Comparison of ENCODE assay signal across 9 mouse cellular contexts in genomic region chr6:37589340-37589962, GRCm38 (mm10). TPM values are rescaled to one million over a fixed set of nuclear protein-coding genes. Genes with fewer than 3 reads are reported as not detected.
DNase-seq lines count a peak whose midpoint lies in the region; ATAC-seq and TF ChIP-seq lines count a peak whose summit lies in the region.
"Had no signal": no experiment of that assay in that cellular context is flagged by ENCODE, and none has a peak within 500 bp of the region (broad histone marks: within the 10 kb centered on the region; RNA-seq: fewer than 3 reads in every experiment).

No protein-coding gene starts in this region.

- no peak overlapping the region for H3K4me2 ChIP-seq in embryonic facial prominence, embryonic 14.5 days (ENCODE audit: low read depth, low read length)
- H3K4me2 ChIP-seq in heart, embryonic 16.5 days (ENCODE audit: low read depth, low read length) = no peak overlapping the region
- H3K4me2 ChIP-seq in neural tube, embryonic 14.5 days (ENCODE audit: low read depth, low read length) = no peak overlapping the region
- H3K4me2 ChIP-seq: limb, embryonic 12.5 days had no signal

- 0 out of 2 replicates have a peak, but pooled peaks have one; percentile 34 for TF ChIP-seq EP300 in ES-Bruce4 (IDR thresholded peaks at IDR 0.05; ENCODE audit: insufficient read depth, low read depth, low read length)

- no peak overlapping the region for H3K4me3 ChIP-seq in ES-Bruce4 (ENCODE audit: low read depth, low read length)
- H3K4me3 ChIP-seq in bone marrow macrophage, adult 2 months (ENCODE audit: insufficient read depth, low read length) = no peak overlapping the region
- H3K4me3 ChIP-seq in embryonic facial prominence, embryonic 14.5 days (ENCODE audit: low read depth, low read length) = no peak overlapping the region
- H3K4me3 ChIP-seq in heart, embryonic 16.5 days (ENCODE audit: low read length) = no peak overlapping the region
- no peak overlapping the region for H3K4me3 ChIP-seq in neural tube, embryonic 14.5 days (ENCODE audit: low read depth, low read length)
- H3K4me3 ChIP-seq: limb, embryonic 12.5 days had no signal

- DNase-seq in embryonic facial prominence, embryonic 14.5 days (ENCODE audit: low spot score) = peak; percentile 90
- DNase-seq in kidney, postnatal 14 days = peak; percentile 75
- DNase-seq in lung, adult 18-20 months = peak; percentile 72 to 74
- peak; percentile 65 for DNase-seq in testis, postnatal 14 days (ENCODE audit: low spot score)

- H3K9me3 ChIP-seq in ES-Bruce4 (replicated peaks; ENCODE audit: control insufficient read depth, insufficient read depth, low read length, poor library complexity, severe bottlenecking) = peaks cover 17% of the 10 kb centered on the region
- H3K9me3 ChIP-seq in embryonic facial prominence, embryonic 14.5 days (ENCODE audit: control insufficient read depth, low read length) = no peaks in the 10 kb centered on the region
- no peaks in the 10 kb centered on the region for H3K9me3 ChIP-seq in heart, embryonic 16.5 days (replicated peaks; ENCODE audit: control insufficient read depth, low read length)
- H3K9me3 ChIP-seq in neural tube, embryonic 14.5 days (ENCODE audit: control insufficient read depth, low read length) = no peaks in the 10 kb centered on the region
- H3K9me3 ChIP-seq: limb, embryonic 12.5 days had no signal

- TF ChIP-seq CTCF in ES-Bruce4 (IDR thresholded peaks at IDR 0.05; ENCODE audit: low read depth, low read length) = peak; percentile 80
- TF ChIP-seq CTCF in bone marrow macrophage, adult 2 months (IDR thresholded peaks at IDR 0.05; ENCODE audit: low read depth, low read length) = peak; percentile 69; the same call in 1 of the 2 replicates

- H3K27me3 ChIP-seq in ES-Bruce4 (ENCODE audit: control insufficient read depth, insufficient read depth, low read length, poor library complexity, severe bottlenecking) = no peaks in the 10 kb centered on the region
- no peaks in the 10 kb centered on the region for H3K27me3 ChIP-seq in embryonic facial prominence, embryonic 14.5 days (replicated peaks; ENCODE audit: control insufficient read depth, insufficient read depth, low read length)
- no peaks in the 10 kb centered on the region for H3K27me3 ChIP-seq in heart, embryonic 16.5 days (ENCODE audit: control insufficient read depth, insufficient read depth, low read length)
- no peaks in the 10 kb centered on the region for H3K27me3 ChIP-seq in neural tube, embryonic 14.5 days (ENCODE audit: control insufficient read depth, insufficient read depth, low read length)
- H3K27me3 ChIP-seq: limb, embryonic 12.5 days had no signal

- 23% methylated on average over 4 of the region's 4 CpGs for WGBS in embryonic facial prominence, embryonic 14.5 days
- WGBS in heart, embryonic 16.5 days = 32% methylated on average over 4 of the region's 4 CpGs
- WGBS in neural tube, embryonic 14.5 days = 6% methylated on average over 4 of the region's 4 CpGs

- H3K36me3 ChIP-seq in ES-Bruce4 (ENCODE audit: control insufficient read depth, insufficient read depth, low read length, poor library complexity, severe bottlenecking) = 0 out of 2 replicates have a peak, but pooled peaks cover 3% of the 10 kb centered on the region
- no peaks in the 10 kb centered on the region for H3K36me3 ChIP-seq in embryonic facial prominence, embryonic 14.5 days (ENCODE audit: control insufficient read depth, insufficient read depth, low read length)
- no peaks in the 10 kb centered on the region for H3K36me3 ChIP-seq in heart, embryonic 16.5 days (ENCODE audit: control insufficient read depth, insufficient read depth)
- H3K36me3 ChIP-seq in neural tube, embryonic 14.5 days (ENCODE audit: control insufficient read depth, insufficient read depth, low read length) = no peaks in the 10 kb centered on the region
- H3K36me3 ChIP-seq: limb, embryonic 12.5 days had no signal

- no peak overlapping the region for H3K9ac ChIP-seq in ES-Bruce4 (ENCODE audit: low read depth, poor library complexity, severe bottlenecking)
- no peak overlapping the region for H3K9ac ChIP-seq in embryonic facial prominence, embryonic 14.5 days (ENCODE audit: low read depth, low read length)
- H3K9ac ChIP-seq in heart, embryonic 16.5 days (ENCODE audit: low read length) = no peak overlapping the region
- H3K9ac ChIP-seq in neural tube, embryonic 14.5 days (replicated peaks; ENCODE audit: low read depth, low read length) = no peak overlapping the region
- H3K9ac ChIP-seq: limb, embryonic 12.5 days had no signal

- peak overlapping the region; percentile 62; the same call in 1 of the 2 replicates for H3K27ac ChIP-seq in ES-Bruce4 (ENCODE audit: insufficient read depth, low read length)
- H3K27ac ChIP-seq in bone marrow macrophage, adult 2 months (ENCODE audit: insufficient read depth, low read depth, low read length) = no peak overlapping the region
- no peak overlapping the region for H3K27ac ChIP-seq in embryonic facial prominence, embryonic 14.5 days (replicated peaks; ENCODE audit: low read depth, low read length)
- H3K27ac ChIP-seq in heart, embryonic 16.5 days (ENCODE audit: low read length) = no peak overlapping the region
- H3K27ac ChIP-seq in neural tube, embryonic 14.5 days (ENCODE audit: low read depth, low read length) = peak overlapping the region; percentile 82
- H3K27ac ChIP-seq: limb, embryonic 12.5 days had no signal

- ATAC-seq in embryonic facial prominence, embryonic 14.5 days (ENCODE audit: low read depth) = peak; percentile 79
- ATAC-seq in heart, embryonic 16.5 days (replicated peaks; ENCODE audit: extremely low read depth, insufficient read depth, low FRiP score) = peak; percentile 52; the same call in 1 of the 2 replicates
- ATAC-seq in neural tube, embryonic 14.5 days (ENCODE audit: low read depth) = peak; percentile 90

- H3K4me1 ChIP-seq in ES-Bruce4 (ENCODE audit: control insufficient read depth, insufficient read depth, low read length) = peaks cover 5% of the 10 kb centered on the region
- H3K4me1 ChIP-seq in bone marrow macrophage, adult 2 months (ENCODE audit: control insufficient read depth, insufficient read depth, low read length) = no peaks in the 10 kb centered on the region
- H3K4me1 ChIP-seq in embryonic facial prominence, embryonic 14.5 days (ENCODE audit: control insufficient read depth, insufficient read depth, low read length) = 0 out of 2 replicates have a peak, but pooled peaks cover 7% of the 10 kb centered on the region
- peaks cover 3% of the 10 kb centered on the region; the same call in 1 of the 2 replicates for H3K4me1 ChIP-seq in heart, embryonic 16.5 days (ENCODE audit: control insufficient read depth, insufficient read depth, low read length)
- H3K4me1 ChIP-seq in neural tube, embryonic 14.5 days (ENCODE audit: control insufficient read depth, insufficient read depth, low read length) = peaks cover 7% of the 10 kb centered on the region

- TF ChIP-seq POLR2A in ES-Bruce4 (IDR thresholded peaks at IDR 0.05; ENCODE audit: insufficient read depth, low read length) = no peak
- no peak for TF ChIP-seq POLR2A in bone marrow macrophage, adult 2 months (IDR thresholded peaks at IDR 0.05; ENCODE audit: borderline replicate concordance, low read depth, low read length)

RNA-seq across cellular contexts. Expression of gene Akr1d1, which starts 59.5 kb away (rescaled TPM):
- not detected in 2 replicates for polyA plus RNA-seq in ES-Bruce4 (2011; ENCODE audit: insufficient read depth, insufficient read length, low read depth, missing spikeins)
- not detected in 2 replicates for polyA plus RNA-seq in bone marrow macrophage, adult 2 months (2012; ENCODE audit: insufficient read depth, insufficient read length, missing spikeins)
- polyA plus RNA-seq in embryonic facial prominence, embryonic 14.5 days (2014; fragmentation: Nextera tagmentation; extraction: Ambion mirVana) = not detected in 2 replicates
- not detected in 2 replicates for polyA plus RNA-seq in heart, embryonic 16.5 days (2015; fragmentation: Nextera tagmentation; extraction: Ambion mirVana)
- not detected in 2 replicates for polyA plus RNA-seq in neural tube, embryonic 14.5 days (2014; fragmentation: Nextera tagmentation; extraction: Ambion mirVana)
- polyA plus RNA-seq: limb, embryonic 12.5 days had no signal

Comparison
In these comparisons a context has a peak if more than half of its experiments do, and no peak if none do; other contexts are left out.
1. H3K27ac ChIP-seq: peak in ES-Bruce4 (single experiment) and neural tube, embryonic 14.5 days (single experiment); none in bone marrow macrophage, adult 2 months (single experiment), embryonic facial prominence, embryonic 14.5 days (single experiment) and heart, embryonic 16.5 days (single experiment).
2. Peak in every context shown above with its lines, with median percentiles within 50 percentile points of each other: ATAC-seq and DNase-seq.